Mouse (Mus musculus): Measurements from ENCODE around the gene Cdkn2aipnl. TPM values are rescaled to one million over a fixed set of nuclear protein-coding genes. Genes with fewer than 3 reads are reported as not detected.

The Cdkn2aipnl gene
- polyA plus RNA-seq, 1 experiment, result 27.8 TPM

DNA sequence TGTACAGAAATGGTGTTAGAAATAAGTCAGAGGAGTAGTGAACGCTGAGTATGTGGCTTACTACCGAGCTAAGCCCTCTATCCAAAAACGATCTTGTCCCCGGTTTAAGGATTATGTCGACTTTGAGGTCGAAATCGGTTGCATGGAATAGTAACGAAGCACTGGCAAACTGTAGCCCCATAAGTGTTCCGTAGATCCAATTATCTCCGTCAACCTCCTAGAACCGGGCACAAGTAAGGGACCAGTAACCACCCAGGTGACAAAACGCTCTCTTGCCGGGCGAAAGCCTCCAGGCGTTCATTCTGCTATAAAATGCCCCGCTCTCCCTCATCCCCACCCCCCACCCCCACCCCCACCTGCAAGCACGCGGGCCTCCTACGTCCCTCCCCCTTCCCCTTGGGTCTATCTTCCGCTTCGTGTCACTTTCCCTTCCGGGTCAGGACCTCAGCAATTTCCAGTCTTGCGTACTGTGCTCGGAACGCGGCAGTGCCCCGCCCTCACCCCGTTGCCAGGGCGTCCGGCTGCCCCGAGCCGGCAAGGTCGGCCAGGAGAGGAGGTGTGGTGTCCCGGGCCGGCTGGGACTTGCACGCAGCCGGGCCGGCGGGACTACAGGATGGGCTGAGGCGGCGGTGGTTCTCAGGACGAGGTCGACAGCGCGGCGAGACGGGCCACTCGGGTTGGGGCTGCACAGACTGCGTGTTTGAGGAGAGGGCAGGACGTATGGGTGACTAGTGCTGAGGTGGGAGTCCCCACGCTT is 36.5 kb downstream of the Cdkn2aipnl start, which contains the start of gene Cdkl3:
Gene Cdkl3, plus strand, starts transcription at position 450 of the 757 bp plus-strand sequence.
- peak within 1 kb of the TSS; percentile 96 for H3K4me3 ChIP-seq (replicated peaks; ENCODE audit: control insufficient read depth, low read depth, low read length)
- H3K27ac ChIP-seq (ENCODE audit: control insufficient read depth, insufficient read depth, low read depth, low read length, poor library complexity), result peak within 1 kb of the TSS; percentile 78
- H3K4me1 ChIP-seq (ENCODE audit: control insufficient read depth, insufficient read depth, low read length), result no peaks in the 10 kb centered on the region
- peak; percentile 61; the same call in 1 of the 2 replicates for TF ChIP-seq POLR2A (IDR thresholded peaks at IDR 0.05; ENCODE audit: borderline replicate concordance, control insufficient read depth, low read depth, low read length)
- no peak for TF ChIP-seq CTCF (IDR thresholded peaks at IDR 0.05; ENCODE audit: control insufficient read depth, insufficient read depth, low read length)
- under 1% methylated on average over 51 of the region's 51 CpGs for WGBS

DNA sequence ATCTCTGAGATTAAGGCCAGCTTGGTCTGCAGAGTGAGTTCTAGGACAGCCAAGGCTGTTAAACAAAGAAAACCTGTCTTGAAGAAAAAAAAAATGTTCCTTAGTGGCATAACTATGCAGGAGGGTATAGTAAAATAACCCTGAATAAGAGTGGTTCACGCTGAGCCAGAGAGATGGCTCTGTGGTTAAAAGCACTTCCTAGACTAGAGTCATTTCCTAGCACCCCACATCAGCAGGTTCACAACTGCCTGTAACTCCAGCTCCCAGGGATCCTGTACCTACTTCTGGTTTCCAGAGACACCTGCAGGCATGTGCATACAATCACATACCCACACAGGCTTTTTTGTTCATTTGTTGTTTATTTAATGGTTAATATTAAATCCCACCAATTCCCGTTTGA is 38.1 kb downstream of the Cdkn2aipnl start:
- TF ChIP-seq CTCF (IDR thresholded peaks at IDR 0.05; ENCODE audit: control insufficient read depth, insufficient read depth, low read length) (no peak), POLR2A (IDR thresholded peaks at IDR 0.05; ENCODE audit: borderline replicate concordance, control insufficient read depth, low read depth, low read length) (no peak)
- WGBS, result 30% methylated on average over 2 of the region's 2 CpGs
- no peak overlapping the region for H3K4me3 ChIP-seq (replicated peaks; ENCODE audit: control insufficient read depth, low read depth, low read length)
- H3K4me1 ChIP-seq (ENCODE audit: control insufficient read depth, insufficient read depth, low read length), result no peaks in the 10 kb centered on the region
- H3K27ac ChIP-seq (ENCODE audit: control insufficient read depth, insufficient read depth, low read depth, low read length, poor library complexity), result no peak overlapping the region

DNA sequence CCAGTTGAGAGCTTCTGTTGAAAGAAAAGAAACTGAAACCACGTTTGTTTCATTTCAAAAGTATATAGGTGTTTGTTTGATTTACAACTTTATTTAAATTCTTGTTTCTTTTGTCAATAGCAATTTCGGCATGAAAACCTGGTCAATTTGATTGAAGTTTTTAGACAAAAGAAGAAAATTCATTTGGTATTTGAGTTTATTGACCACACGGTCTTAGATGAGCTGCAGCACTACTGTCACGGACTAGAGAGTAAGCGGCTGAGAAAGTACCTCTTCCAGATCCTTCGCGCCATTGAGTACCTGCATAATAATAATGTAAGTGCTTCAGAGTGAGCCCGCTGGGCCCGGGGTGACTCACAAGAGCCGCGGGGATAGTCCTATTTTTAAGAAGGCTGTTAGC is 43.5 kb downstream of the Cdkn2aipnl start:
- 87% methylated on average over 11 of the region's 11 CpGs for WGBS
- no peak overlapping the region for H3K4me3 ChIP-seq (replicated peaks; ENCODE audit: control insufficient read depth, low read depth, low read length)
- H3K4me1 ChIP-seq (ENCODE audit: control insufficient read depth, insufficient read depth, low read length), result no peaks in the 10 kb centered on the region
- H3K27ac ChIP-seq (ENCODE audit: control insufficient read depth, insufficient read depth, low read depth, low read length, poor library complexity), result no peak overlapping the region
- TF ChIP-seq CTCF (IDR thresholded peaks at IDR 0.05; ENCODE audit: control insufficient read depth, insufficient read depth, low read length) (no peak), POLR2A (IDR thresholded peaks at IDR 0.05; ENCODE audit: borderline replicate concordance, control insufficient read depth, low read depth, low read length) (no peak)

DNA sequence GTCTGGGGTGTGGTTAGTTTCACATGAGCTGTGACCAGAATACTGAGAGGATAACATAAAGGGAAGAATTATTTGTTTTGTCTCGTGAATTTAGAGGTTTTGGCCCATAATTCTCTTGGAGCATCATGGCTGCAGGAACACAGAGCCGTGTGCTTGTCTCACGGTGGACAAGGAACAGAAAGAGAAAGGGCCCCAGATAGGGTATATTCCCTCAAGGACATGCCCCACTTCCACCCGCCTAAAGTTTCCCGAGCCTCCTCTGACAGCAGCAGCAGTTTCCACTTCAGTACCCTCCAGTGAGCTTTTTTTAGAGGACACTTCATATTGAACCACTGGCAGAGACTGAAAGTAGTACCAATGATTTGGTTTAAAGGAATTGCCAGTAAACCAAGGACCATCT is 44.1 kb downstream of the Cdkn2aipnl start:
- H3K27ac ChIP-seq (ENCODE audit: control insufficient read depth, insufficient read depth, low read depth, low read length, poor library complexity), result no peak overlapping the region
- TF ChIP-seq CTCF (IDR thresholded peaks at IDR 0.05; ENCODE audit: control insufficient read depth, insufficient read depth, low read length), result no peak
- TF ChIP-seq POLR2A (IDR thresholded peaks at IDR 0.05; ENCODE audit: borderline replicate concordance, control insufficient read depth, low read depth, low read length), result no peak
- no peaks in the 10 kb centered on the region for H3K4me1 ChIP-seq (ENCODE audit: control insufficient read depth, insufficient read depth, low read length)
- H3K4me3 ChIP-seq (replicated peaks; ENCODE audit: control insufficient read depth, low read depth, low read length), result no peak overlapping the region
- WGBS, result 74% methylated on average over 5 of the region's 5 CpGs

DNA sequence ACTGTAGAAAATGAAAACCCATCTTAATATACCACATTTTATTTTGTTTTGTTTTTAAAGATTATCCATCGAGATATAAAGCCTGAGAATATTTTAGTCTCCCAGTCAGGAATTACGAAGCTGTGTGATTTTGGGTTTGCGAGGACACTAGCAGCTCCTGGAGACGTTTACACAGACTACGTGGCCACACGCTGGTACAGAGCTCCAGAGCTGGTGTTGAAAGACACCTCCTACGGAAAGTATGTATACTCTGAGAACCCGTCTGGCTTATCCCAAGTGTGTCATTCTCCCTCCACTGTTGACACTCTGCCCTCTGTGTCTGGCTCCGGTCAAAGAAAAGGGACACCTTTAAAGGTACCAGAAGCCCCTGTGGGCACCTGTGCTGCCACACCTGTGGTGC is 50.8 kb downstream of the Cdkn2aipnl start:
- no peak overlapping the region for H3K4me3 ChIP-seq (replicated peaks; ENCODE audit: control insufficient read depth, low read depth, low read length)
- H3K27ac ChIP-seq (ENCODE audit: control insufficient read depth, insufficient read depth, low read depth, low read length, poor library complexity), result no peak overlapping the region
- no peaks in the 10 kb centered on the region for H3K4me1 ChIP-seq (ENCODE audit: control insufficient read depth, insufficient read depth, low read length)
- TF ChIP-seq CTCF (IDR thresholded peaks at IDR 0.05; ENCODE audit: control insufficient read depth, insufficient read depth, low read length) (no peak), POLR2A (IDR thresholded peaks at IDR 0.05; ENCODE audit: borderline replicate concordance, control insufficient read depth, low read depth, low read length) (no peak)
- 83% methylated on average over 9 of the region's 9 CpGs for WGBS

Other genes starting within 250 kb of the Cdkn2aipnl start
- gene Sec24a, start 204.0 kb upstream of the Cdkn2aipnl start, polyA plus RNA-seq (2011; ENCODE audit: insufficient read depth, insufficient read length, low replicate concordance, missing spikeins), result 4.0 and 4.3 TPM in 2 replicates
- gene Sar1b, start 204.0 kb upstream of the Cdkn2aipnl start, polyA plus RNA-seq (2011; ENCODE audit: insufficient read depth, insufficient read length, low replicate concordance, missing spikeins), result 5.7 and 9.3 TPM in 2 replicates
- gene Jade2, start 110.0 kb upstream of the Cdkn2aipnl start, polyA plus RNA-seq (2011; ENCODE audit: insufficient read depth, insufficient read length, low replicate concordance, missing spikeins), result 5.5 and 5.9 TPM in 2 replicates
- 89.5 and 122 TPM in 2 replicates for gene Ube2b, start 33.1 kb downstream of the Cdkn2aipnl start, polyA plus RNA-seq (2011; ENCODE audit: insufficient read depth, insufficient read length, low replicate concordance, missing spikeins)
- gene Cdkl3, start 36.6 kb downstream of the Cdkn2aipnl start, polyA plus RNA-seq (2011; ENCODE audit: insufficient read depth, insufficient read length, low replicate concordance, missing spikeins), result 4.8 and 6.7 TPM in 2 replicates
- 29.8 and 38.0 TPM in 2 replicates for gene Ppp2ca, start 131.0 kb downstream of the Cdkn2aipnl start, polyA plus RNA-seq (2011; ENCODE audit: insufficient read depth, insufficient read length, low replicate concordance, missing spikeins)
- not detected in 2 replicates for gene Olfr1373, start 177.9 kb downstream of the Cdkn2aipnl start, polyA plus RNA-seq (2011; ENCODE audit: insufficient read depth, insufficient read length, low replicate concordance, missing spikeins)
- not detected in 2 replicates for gene Olfr1371, start 246.3 kb downstream of the Cdkn2aipnl start, polyA plus RNA-seq (2011; ENCODE audit: insufficient read depth, insufficient read length, low replicate concordance, missing spikeins)

Measured in bone marrow, adult 2 months (tissue).